Mouse (Mus musculus) lung, postnatal 0 days (tissue): ENCODE results near the gene Insc.

ENCODE experiments used
- CTCF ChIP-seq: IDR thresholded peaks from 2 replicates; pipeline ENCODE4 v1.5.1; 2016; ENCODE audit warnings: antibody characterized with exemption, mild to moderate bottlenecking
- EP300 ChIP-seq: IDR thresholded peaks from 2 replicates; pipeline ENCODE4 v1.6.1; 2016; ENCODE audit warnings: antibody characterized with exemption, mild to moderate bottlenecking, control low read depth

- TF ChIP-seq CTCF (no peak), EP300 (no peak)
These were observed 117.5 kb downstream of the Insc start for GRCm38 (mm10) chr7:114860858-114861523.
